Mouse (Mus musculus) yolk sac, embryonic 10.5 days (tissue): ENCODE measurements around the gene Cryba4.
A peak's percentile ranks its signal among the peaks of the same experiment; 100 is the strongest.

Experiments
- DNase-seq: peaks from one replicate; pipeline ENCODE4 v3.0.0-alpha.2; 2017; ENCODE audit warnings: low spot score

Gene Cryba4

GRCm38 (mm10) chr5:112252400-112252799 lies at the start of gene Cryba4:
Gene Cryba4 (minus strand): TSS chr5:112252518.
- DNase-seq: no peak

- no peak for DNase-seq
Observed at GRCm38 (mm10) chr5:112301694-112302093, 49.4 kb upstream of the Cryba4 start.

GRCm38 (mm10) chr5:112300721-112301308 lies 48.5 kb upstream of the Cryba4 start:
- DNase-seq: no peak

GRCm38 (mm10) chr5:112300112-112300511 lies 47.8 kb upstream of the Cryba4 start:
- no peak for DNase-seq

GRCm38 (mm10) chr5:112299399-112299798 lies 47.1 kb upstream of the Cryba4 start:
- no peak for DNase-seq

GRCm38 (mm10) chr5:112298226-112298988 lies 46.1 kb upstream of the Cryba4 start:
- no peak for DNase-seq

GRCm38 (mm10) chr5:112297257-112297656 lies 44.9 kb upstream of the Cryba4 start:
- no peak for DNase-seq

DNA sequence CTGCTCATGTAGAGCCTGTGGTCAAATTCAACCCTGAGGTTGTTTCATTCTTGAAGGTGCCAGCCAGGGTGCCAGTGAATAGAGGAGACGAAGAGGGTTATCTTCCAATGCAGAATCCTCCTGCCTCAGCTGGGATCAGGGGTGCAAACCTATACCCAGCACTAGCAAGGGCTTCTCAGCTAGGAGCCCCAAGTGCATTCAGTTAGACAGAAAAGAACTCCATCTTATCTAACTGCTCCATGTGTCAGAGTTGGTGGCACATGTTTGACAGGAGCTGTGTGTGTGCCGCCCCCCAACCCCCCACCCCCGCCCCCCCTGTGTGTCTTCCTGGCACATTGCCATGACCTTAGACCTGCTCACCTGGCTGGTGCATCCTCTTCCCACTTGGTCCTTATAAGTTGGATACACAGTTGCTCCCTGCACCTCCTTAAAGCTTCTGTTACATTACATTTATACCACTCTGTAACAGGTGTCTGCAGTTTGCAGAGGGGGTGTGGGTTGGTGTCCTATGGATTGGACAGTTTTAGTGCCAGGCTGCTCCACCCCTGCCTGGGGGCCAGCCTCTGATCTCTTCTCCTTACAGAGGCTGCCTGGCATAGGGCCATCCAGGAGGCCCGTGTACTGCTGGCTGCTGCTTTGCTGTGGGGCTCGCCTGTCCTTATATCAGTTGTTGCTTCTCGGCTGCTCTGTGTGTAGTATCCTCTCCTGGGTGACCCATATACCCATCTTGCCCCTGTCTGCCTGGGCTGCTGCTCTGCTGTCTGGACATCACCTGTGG lies 44.3 kb upstream of the Cryba4 start:
- no peak for DNase-seq

DNA sequence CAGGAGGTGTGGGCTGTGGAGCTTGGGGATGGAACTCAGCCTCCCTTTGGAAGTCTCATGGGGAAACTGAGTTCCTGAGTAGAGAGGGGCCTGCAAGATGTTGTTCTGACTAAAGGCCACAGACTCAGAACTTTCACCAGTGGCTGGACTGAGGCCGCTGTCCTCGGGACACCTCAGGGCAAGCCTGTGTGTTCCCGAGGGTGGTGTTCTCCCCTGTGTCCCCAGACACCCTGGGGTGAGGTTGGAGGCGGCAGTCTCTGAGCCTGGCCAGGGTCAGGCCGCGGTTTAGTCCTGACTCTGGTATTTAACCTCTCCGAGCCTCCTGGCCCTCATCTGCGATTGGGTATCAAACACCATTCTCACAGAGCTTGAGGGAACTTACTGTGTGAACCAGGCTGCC lies 43.2 kb upstream of the Cryba4 start:
- DNase-seq: no peak

GRCm38 (mm10) chr5:112295162-112295561 lies 42.8 kb upstream of the Cryba4 start:
- DNase-seq: no peak

DNA sequence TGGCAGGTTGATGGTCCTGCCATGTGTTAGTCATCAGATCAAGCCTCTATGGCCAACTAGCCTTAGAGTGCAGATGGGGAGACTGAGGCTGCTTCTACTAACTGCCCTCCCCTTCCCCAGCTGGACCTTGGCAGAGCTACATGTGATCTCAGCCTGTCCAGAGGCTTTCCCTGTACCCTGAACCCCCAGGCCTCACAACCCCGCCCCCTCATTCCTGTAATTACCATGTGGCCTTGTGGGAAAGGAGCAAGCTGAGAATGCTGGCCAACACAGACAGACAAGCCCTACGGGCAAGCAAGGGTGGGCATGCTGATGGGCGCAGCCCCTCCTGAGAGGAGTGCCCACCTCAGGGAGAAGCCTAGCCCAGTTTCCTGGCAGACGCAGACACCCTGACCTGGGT lies 42.4 kb upstream of the Cryba4 start:
- DNase-seq: no peak

GRCm38 (mm10) chr5:112293800-112294199 lies 41.5 kb upstream of the Cryba4 start:
- DNase-seq: no peak

DNA sequence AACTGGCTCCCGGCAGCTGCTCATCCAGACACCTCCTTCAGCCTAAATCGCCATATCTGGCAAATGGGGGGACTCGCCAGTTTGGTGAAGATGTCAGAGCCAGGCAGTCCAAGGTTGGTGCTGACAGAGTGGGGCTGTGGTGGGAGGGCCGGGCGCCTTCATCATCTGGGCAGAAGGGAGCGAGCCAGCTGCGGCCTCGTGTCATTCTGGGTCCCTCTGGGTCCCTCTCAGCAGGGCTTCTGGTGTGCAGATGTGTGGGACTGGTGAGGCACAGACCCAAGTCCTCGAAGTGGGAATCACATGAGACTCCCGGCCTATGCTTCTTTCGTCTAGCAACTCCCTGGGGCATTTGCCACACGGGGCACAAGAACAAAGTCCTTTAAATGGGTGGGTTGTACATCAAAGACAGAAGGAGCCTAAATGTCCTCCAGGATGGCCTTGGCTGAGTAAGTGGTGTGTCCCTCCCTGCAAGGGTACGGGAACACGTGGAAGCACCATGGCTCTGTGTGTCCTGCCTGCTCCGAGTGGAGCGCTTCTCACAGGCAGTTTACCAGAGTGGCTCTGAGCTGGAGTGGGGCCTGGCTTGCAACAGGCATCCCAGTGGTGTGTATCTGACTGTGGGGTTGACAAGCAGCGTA lies 40.1 kb upstream of the Cryba4 start:
- no peak for DNase-seq

DNA sequence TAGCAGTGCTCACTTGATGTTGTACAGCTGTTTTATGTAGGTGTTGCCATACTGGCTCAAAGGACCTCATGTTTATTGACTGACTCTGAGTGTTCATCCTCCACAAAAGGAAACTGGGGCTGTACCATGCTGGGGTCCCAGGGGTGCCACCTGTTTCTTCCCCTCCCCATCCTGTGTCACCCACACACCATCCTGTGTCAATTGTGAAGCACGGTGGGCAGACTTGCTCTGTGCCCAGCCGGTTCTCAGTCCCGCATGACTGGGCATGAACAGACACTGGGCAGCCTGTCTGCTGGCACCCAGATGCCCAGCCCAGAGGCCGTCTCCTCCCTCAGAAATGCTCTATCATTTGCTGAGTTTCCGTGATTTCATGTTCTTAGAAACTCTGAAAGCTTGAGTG lies 39.5 kb upstream of the Cryba4 start:
- DNase-seq: no peak

DNA sequence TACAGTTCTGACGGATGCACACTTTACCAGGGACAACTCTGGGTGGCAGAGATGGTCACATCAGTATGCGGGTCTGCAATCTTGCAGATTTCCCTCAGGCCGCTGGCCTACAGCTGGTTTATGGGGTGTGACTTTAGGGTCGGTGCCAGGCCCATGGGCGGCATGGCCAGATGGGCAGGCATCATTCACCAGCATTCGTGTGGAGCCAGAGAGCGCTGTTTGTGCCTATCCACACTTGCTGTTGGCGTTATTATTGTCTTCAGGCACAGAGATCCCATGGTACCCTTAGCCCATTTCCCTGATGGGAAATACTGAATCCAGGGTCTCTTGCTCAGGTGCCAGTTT lies 38.2 kb upstream of the Cryba4 start:
- DNase-seq: no peak

DNA sequence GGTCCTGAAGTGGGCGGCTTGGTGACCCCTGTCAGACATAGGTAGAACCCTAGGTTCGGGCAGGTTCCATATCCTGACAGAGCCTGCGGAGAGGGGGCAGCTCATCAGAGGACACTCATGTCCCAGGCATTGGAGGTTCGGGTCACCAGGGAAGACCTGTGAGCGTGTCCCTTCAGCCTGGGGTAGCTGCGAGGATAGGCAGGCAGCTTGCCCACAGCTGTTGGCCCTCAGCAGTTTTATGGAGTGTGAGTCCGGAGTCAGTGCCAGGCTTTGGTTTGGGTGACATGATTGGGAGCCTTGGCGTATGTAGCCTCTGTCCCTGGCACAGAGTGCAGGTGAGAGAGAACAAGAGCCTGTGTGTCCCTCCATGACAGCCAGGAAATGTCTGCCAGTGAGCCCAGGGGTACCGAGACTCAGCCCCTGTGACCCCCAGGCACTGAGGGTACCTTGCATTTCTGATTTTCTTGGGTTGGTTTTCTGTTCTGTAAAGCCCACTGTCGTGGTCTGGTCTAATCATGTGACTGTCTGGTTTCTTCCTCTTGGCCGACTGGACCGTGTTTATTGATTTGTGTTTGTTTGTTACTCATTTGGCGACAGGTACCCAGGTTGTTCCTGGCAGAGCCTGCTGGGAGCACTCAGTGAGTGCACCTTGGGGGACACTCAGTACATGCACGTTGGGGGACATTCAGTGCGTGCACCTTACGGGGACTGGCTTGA lies 37.7 kb upstream of the Cryba4 start:
- no peak for DNase-seq

DNA sequence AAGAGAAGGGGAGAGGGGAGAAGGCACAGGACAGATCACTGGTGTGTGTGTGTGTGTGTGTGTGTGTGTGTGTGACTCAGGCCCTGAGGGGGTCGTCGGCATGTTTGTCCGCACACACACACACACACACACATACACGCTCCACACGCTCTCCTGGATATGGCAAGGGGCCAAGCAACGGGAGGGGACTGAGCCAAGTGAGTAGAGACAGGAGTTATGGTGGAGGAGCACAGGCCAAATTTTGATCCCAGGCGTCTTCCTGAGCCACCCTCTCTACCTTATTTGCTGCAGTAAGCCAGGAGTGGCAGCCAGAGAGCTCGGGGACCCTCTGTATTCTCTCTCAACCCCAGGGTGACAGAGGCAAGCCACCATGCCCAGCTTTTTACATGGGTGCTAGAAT lies 36.9 kb upstream of the Cryba4 start:
- DNase-seq: no peak

DNA sequence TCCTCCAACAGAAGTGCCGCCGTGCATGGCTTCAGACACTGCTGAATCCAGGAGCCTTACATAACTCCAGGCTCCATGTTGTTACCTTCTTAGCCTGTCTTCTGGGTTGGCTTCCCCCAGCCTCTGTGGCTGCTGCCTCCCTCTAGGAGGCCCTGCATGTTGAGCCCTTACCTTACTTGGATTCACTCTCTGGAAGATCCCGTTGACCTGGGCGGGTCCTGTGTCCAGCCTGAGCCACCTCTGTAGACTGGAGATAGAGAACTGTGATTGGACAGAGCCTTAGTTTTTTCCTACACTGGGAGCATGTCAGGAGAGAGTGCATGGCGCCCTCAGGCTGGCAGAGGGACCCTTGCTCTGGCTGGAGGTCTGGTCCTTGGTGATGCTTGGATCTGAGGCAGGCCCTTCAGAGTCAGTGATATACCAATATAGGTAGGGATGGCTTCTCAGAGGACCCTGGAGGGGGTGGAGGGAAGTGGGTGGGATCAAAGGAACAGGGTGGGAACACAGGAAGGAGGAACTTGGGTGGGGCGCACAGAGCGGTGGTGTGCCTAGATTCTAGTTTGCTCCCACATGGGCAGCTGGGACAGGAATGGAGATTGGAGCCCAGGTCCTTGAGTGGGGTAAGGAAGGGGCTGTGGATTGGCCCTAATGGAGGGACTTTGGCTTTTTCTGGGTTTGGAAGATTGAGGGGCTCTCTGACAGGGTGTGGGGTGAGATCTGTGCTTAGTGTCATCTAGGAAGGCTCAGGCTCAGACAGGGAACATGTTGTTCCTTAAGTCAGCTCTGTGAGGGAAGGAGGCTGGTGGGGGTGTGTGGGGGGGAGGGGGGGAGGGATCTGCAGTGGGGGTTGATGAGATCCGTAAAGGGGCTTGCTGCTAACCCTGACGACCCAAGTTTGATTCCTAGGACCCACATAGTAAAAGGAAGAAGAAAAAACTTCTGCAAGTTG lies 36.1 kb upstream of the Cryba4 start:
- DNase-seq: no peak

- DNase-seq: no peak
Observed at GRCm38 (mm10) chr5:112287652-112288051, 35.3 kb upstream of the Cryba4 start.

DNA sequence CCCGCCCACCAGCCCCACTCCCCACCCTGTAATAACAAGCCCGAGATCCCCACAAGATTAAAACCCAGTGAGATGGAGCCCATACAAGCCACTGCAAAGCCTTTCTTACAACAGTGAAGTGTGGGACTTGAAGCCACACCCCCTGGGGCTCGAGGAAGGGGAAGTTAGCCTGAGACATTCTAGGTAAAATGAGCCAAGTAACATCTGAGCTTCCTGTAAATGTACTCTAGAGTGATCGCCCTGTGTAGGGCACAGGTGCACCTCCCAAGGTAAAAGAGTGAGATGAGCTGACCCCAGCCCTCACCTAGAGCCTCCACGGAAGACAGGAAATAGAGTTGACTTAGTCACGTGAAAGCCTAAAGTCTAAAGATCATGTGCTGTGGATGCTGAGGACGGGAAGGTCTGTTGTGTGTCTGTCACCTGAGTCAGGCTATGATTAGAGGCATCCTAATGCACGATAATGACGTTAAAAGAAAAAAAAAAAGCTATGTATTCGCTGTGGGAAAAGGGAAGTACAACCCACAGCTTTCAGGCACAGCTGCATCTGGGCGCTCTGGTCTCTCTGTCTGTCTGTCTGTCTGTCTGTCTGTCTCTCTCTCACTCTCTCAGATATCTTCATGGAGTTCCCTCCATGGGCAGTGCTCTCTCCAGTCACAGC lies 34.8 kb upstream of the Cryba4 start:
- peak; percentile 65 for DNase-seq
